Mouse (Mus musculus) megakaryocyte, embryonic 14.5 days (primary cell): ENCODE results near the gene Pip5kl1.

ENCODE experiments used
- FLI1 ChIP-seq: IDR thresholded peaks from 2 replicates; pipeline ENCODE4 v1.6.1; 2012; ENCODE audit warnings: low read length, inconsistent platforms, mixed read lengths
- GATA1 ChIP-seq: IDR thresholded peaks from 3 replicates; pipeline ENCODE4 v1.6.1; 2012; ENCODE audit warnings: mixed read lengths, low read length, inconsistent platforms, borderline replicate concordance

GRCm38 (mm10) chr2:32551236-32551635 lies 23.4 kb upstream of the Pip5kl1 start:
- TF ChIP-seq GATA1 = no peak
- no peak for TF ChIP-seq FLI1
